Mouse (Mus musculus): Measurements from ENCODE around the gene Tedc2. TPM values are rescaled to one million over a fixed set of nuclear protein-coding genes. Genes with fewer than 3 reads are reported as not detected.

The Tedc2 gene
- total RNA-seq, 2 experiments from 2014 or later: 2.1 to 3.2 TPM

Small RNA genes lying within 50 kb of the gene (microRNA-seq; reads per million reads assigned to microRNA genes)
- 2.7 to 8.7 reads per million in 2 experiments for gene Mir5134 (ENCODE audit: borderline number of aligned reads in 2 of 2)
- gene Mir6965 (ENCODE audit: borderline number of aligned reads in 2 of 2): 0 to 0.67 reads per million in 2 experiments

Other genes starting within 250 kb of the Tedc2 start
- gene Prss30, start 240.3 kb downstream of the Tedc2 start, total RNA-seq (2021): not detected
- gene Prss22, start 222.8 kb downstream of the Tedc2 start, total RNA-seq (2021): not detected
- not detected for gene Prss27, start 182.7 kb downstream of the Tedc2 start, total RNA-seq (2021)
- 10 to 100 TPM in 1 of 2 experiments, 1 to 10 TPM in 1; 8.8 to 11.4 TPM for gene Kctd5, start 147.4 kb downstream of the Tedc2 start, total RNA-seq (2021)
- 10 to 100 TPM; 41.0 to 45.2 TPM for gene Pdpk1, start 69.9 kb downstream of the Tedc2 start, total RNA-seq (2021)
- 10 to 100 TPM; 10.8 to 15.0 TPM for gene Amdhd2, start 57.1 kb downstream of the Tedc2 start, total RNA-seq (2021)
- 100 to 1,000 TPM; 227 to 247 TPM for gene Atp6v0c, start 51.1 kb downstream of the Tedc2 start, total RNA-seq (2021)
- 1 to 10 TPM; 8.4 to 9.4 TPM for gene Tbc1d24, start 15.3 kb downstream of the Tedc2 start, total RNA-seq (2021)
- gene Ntn3, start 11.3 kb downstream of the Tedc2 start, total RNA-seq (2021): under 1 TPM; 0.58 to 0.68 TPM
- 1 to 10 TPM in 1 of 2 experiments, under 1 TPM in 1; 0.92 to 1.1 TPM for gene Ccnf, start 30.6 kb upstream of the Tedc2 start, total RNA-seq (2021)
- under 1 TPM in 1 of 2 experiments, not detected in 1; 0.08 TPM for gene Abca17, start 130.2 kb upstream of the Tedc2 start, total RNA-seq (2021)
- gene Abca3, start 131.1 kb upstream of the Tedc2 start, total RNA-seq (2021): 10 to 100 TPM; 13.5 to 15.5 TPM
- gene Rnps1, start 193.7 kb upstream of the Tedc2 start, total RNA-seq (2021): 10 to 100 TPM; 58.4 to 61.6 TPM
- gene Eci1, start 205.8 kb upstream of the Tedc2 start, total RNA-seq (2021): 100 to 1,000 TPM; 511 to 548 TPM
- gene Dnase1l2, start 222.3 kb upstream of the Tedc2 start, total RNA-seq (2021): 1 to 10 TPM; 1.1 to 1.4 TPM
- gene E4f1, start 249.5 kb upstream of the Tedc2 start, total RNA-seq (2021): 10 to 100 TPM; 11.0 to 12.4 TPM
- 10 to 100 TPM; 39.1 to 41.9 TPM for gene Pgp, start 249.5 kb upstream of the Tedc2 start, total RNA-seq (2021)